Mouse (Mus musculus) frontal cortex, postnatal 36 days (tissue): ENCODE measurements around the gene Trim17.

Experiments used
- DNase-seq, 2 experiments: peaks; one replicate each; pipeline ENCODE4 v3.0.0; 2022; ENCODE audit warnings: low spot score in 2 of 2

Trim17 gene

GRCm38 (mm10) chr11:58990794-58991193 lies 36.3 kb downstream of the Trim17 start:
- no peak for DNase-seq

- DNase-seq = no peak
Observed at GRCm38 (mm10) chr11:58991911-58992310, 37.4 kb downstream of the Trim17 start.

GRCm38 (mm10) chr11:58993091-58993670 lies 38.7 kb downstream of the Trim17 start:
- DNase-seq = no peak

- no peak for DNase-seq
Observed at GRCm38 (mm10) chr11:58994337-58994826, 39.9 kb downstream of the Trim17 start.

GRCm38 (mm10) chr11:58995061-58995806 lies 40.7 kb downstream of the Trim17 start:
- no peak for DNase-seq

- no peak for DNase-seq
Observed at GRCm38 (mm10) chr11:58995807-58996370, 41.4 kb downstream of the Trim17 start.

GRCm38 (mm10) chr11:58997541-58997940 lies 43.1 kb downstream of the Trim17 start:
- DNase-seq = no peak

- no peak for DNase-seq
Observed at GRCm38 (mm10) chr11:58999158-58999557, 44.7 kb downstream of the Trim17 start.

GRCm38 (mm10) chr11:58999830-59000229 lies 45.3 kb downstream of the Trim17 start:
- DNase-seq = no peak

GRCm38 (mm10) chr11:59000635-59001034 lies 46.1 kb downstream of the Trim17 start:
- DNase-seq = peak in 1 of 2 experiments; percentile 43

GRCm38 (mm10) chr11:59002327-59003079 lies 48.0 kb downstream of the Trim17 start:
- no peak for DNase-seq

GRCm38 (mm10) chr11:59015052-59015451 lies 60.6 kb downstream of the Trim17 start:
- DNase-seq = peak; percentile 51 to 58
